25 mouse cellular contexts compared by ENCODE assay signal in genomic region chr9:110757816-110758215, GRCm38 (mm10). TPM values are rescaled to one million over a fixed set of nuclear protein-coding genes. Genes with fewer than 3 reads are reported as not detected.
A peak's percentile ranks its signal among the peaks of the same experiment; 100 is the strongest.
DNase-seq lines count a peak whose midpoint lies in the region; ATAC-seq lines count a peak whose summit lies in the region.
"Had no signal": no experiment of that assay in that cellular context is flagged by ENCODE, and none has a peak within 500 bp of the region (broad histone marks: within the 10 kb centered on the region; RNA-seq: fewer than 3 reads in every experiment).

No protein-coding gene starts in this region.

- H3K9me3 ChIP-seq in heart, embryonic 13.5 days, result no peaks in the 10 kb centered on the region
- no peaks in the 10 kb centered on the region for H3K9me3 ChIP-seq in midbrain, embryonic 11.5 days (ENCODE audit: control insufficient read depth, low read length)
- no peaks in the 10 kb centered on the region for H3K9me3 ChIP-seq in midbrain, embryonic 14.5 days (ENCODE audit: control insufficient read depth, low read length)
- H3K9me3 ChIP-seq: embryonic facial prominence, embryonic 13.5 days; forebrain, embryonic 10.5 days; forebrain, embryonic 15.5 days; G1E; heart, embryonic 12.5 days had no signal

- H3K27me3 ChIP-seq in heart, embryonic 13.5 days (replicated peaks), result no peaks in the 10 kb centered on the region
- no peaks in the 10 kb centered on the region for H3K27me3 ChIP-seq in midbrain, embryonic 11.5 days (ENCODE audit: control insufficient read depth, insufficient read depth, low read length)
- no peaks in the 10 kb centered on the region for H3K27me3 ChIP-seq in midbrain, embryonic 14.5 days (ENCODE audit: control insufficient read depth, insufficient read depth, low read length)
- H3K27me3 ChIP-seq: embryonic facial prominence, embryonic 13.5 days; forebrain, embryonic 15.5 days; heart, embryonic 12.5 days had no signal

- no peak overlapping the region for H3K4me3 ChIP-seq in heart, embryonic 13.5 days
- no peak overlapping the region for H3K4me3 ChIP-seq in midbrain, embryonic 11.5 days (ENCODE audit: low read depth, low read length)
- H3K4me3 ChIP-seq in midbrain, embryonic 14.5 days (replicated peaks; ENCODE audit: low read depth, low read length), result no peak overlapping the region
- H3K4me3 ChIP-seq: embryonic facial prominence, embryonic 13.5 days; erythroblast, embryonic 14.5 days; forebrain, embryonic 10.5 days; forebrain, embryonic 15.5 days; heart, embryonic 12.5 days had no signal

- no peak overlapping the region for H3K4me2 ChIP-seq in heart, embryonic 13.5 days
- H3K4me2 ChIP-seq in midbrain, embryonic 11.5 days, result no peak overlapping the region
- H3K4me2 ChIP-seq in midbrain, embryonic 14.5 days (ENCODE audit: low read length), result no peak overlapping the region
- H3K4me2 ChIP-seq: embryonic facial prominence, embryonic 13.5 days; forebrain, embryonic 15.5 days; heart, embryonic 12.5 days; hindbrain, embryonic 14.5 days had no signal

- no peaks in the 10 kb centered on the region for H3K36me3 ChIP-seq in heart, embryonic 13.5 days
- H3K36me3 ChIP-seq in midbrain, embryonic 11.5 days (ENCODE audit: control insufficient read depth, insufficient read depth, low read length), result no peaks in the 10 kb centered on the region
- H3K36me3 ChIP-seq in midbrain, embryonic 14.5 days (ENCODE audit: control insufficient read depth, insufficient read depth, low read length), result no peaks in the 10 kb centered on the region
- H3K36me3 ChIP-seq: embryonic facial prominence, embryonic 13.5 days; forebrain, embryonic 10.5 days; forebrain, embryonic 15.5 days; G1E; heart, embryonic 12.5 days had no signal

- H3K4me1 ChIP-seq in heart, embryonic 13.5 days, result peaks cover 38% of the 10 kb centered on the region
- 0 out of 2 replicates have a peak, but pooled peaks cover 2% of the 10 kb centered on the region for H3K4me1 ChIP-seq in midbrain, embryonic 11.5 days (ENCODE audit: control insufficient read depth, insufficient read depth, low read length)
- no peaks in the 10 kb centered on the region for H3K4me1 ChIP-seq in midbrain, embryonic 14.5 days (ENCODE audit: control insufficient read depth, insufficient read depth, low read length)
- H3K4me1 ChIP-seq: forebrain, embryonic 15.5 days had no signal

- WGBS in heart, embryonic 13.5 days, result 66% methylated on average over 5 of the region's 5 CpGs
- WGBS in midbrain, embryonic 11.5 days, result 87% methylated on average over 5 of the region's 5 CpGs
- WGBS in midbrain, embryonic 14.5 days, result 84% methylated on average over 5 of the region's 5 CpGs

- H3K27ac ChIP-seq in heart, embryonic 13.5 days (replicated peaks), result no peak overlapping the region
- no peak overlapping the region for H3K27ac ChIP-seq in midbrain, embryonic 11.5 days (ENCODE audit: low read depth, low read length)
- H3K27ac ChIP-seq in midbrain, embryonic 14.5 days (replicated peaks; ENCODE audit: low read depth, low read length), result no peak overlapping the region
- H3K27ac ChIP-seq: embryonic facial prominence, embryonic 13.5 days; forebrain, embryonic 10.5 days; forebrain, embryonic 15.5 days; hindbrain, embryonic 14.5 days had no signal

- intact Hi-C loops in heart, postnatal 10 days (cut with DNase I), result loop anchor here (2.0 kb wide), 1 partner anchor 23 kb away; no protein-coding TSS in a partner anchor

- no peak for ATAC-seq in heart, embryonic 13.5 days (ENCODE audit: extremely low read depth, insufficient number of reproducible peaks, low FRiP score, low TSS enrichment)
- ATAC-seq in midbrain, embryonic 11.5 days (ENCODE audit: low FRiP score), result no peak
- ATAC-seq in midbrain, embryonic 14.5 days (ENCODE audit: low FRiP score, low TSS enrichment), result no peak
- no peak for ATAC-seq in megakaryocyte progenitor cell, adult 5-6 weeks (replicated peaks; ENCODE audit: poor library complexity)
- ATAC-seq: CD4-positive, CD25-positive, alpha-beta regulatory T cell, adult 4 months; forebrain, embryonic 15.5 days; intestine, embryonic 16.5 days had no signal

- DNase-seq in cerebellum, postnatal 10 days, result peak; percentile 35 to 54
- no peak for DNase-seq in cerebellum, postnatal 25 days
- no peak for DNase-seq in heart, postnatal 10 days
- peak; percentile 37 for DNase-seq in midbrain, embryonic 11.5 days (ENCODE audit: low spot score, missing footprints)
- DNase-seq in midbrain, embryonic 14.5 days, result no peak
- DNase-seq: adrenal gland, adult 8-10 months; adrenal gland, postnatal 36 days; B cell, adult 2 months had no signal

- H3K9ac ChIP-seq in heart, embryonic 13.5 days, result peak overlapping the region; percentile 47
- H3K9ac ChIP-seq in midbrain, embryonic 11.5 days (ENCODE audit: low read length), result no peak overlapping the region
- H3K9ac ChIP-seq in midbrain, embryonic 14.5 days (replicated peaks; ENCODE audit: low read length), result no peak overlapping the region
- H3K9ac ChIP-seq: embryonic facial prominence, embryonic 13.5 days; forebrain, embryonic 15.5 days; heart, embryonic 12.5 days; hindbrain, embryonic 14.5 days had no signal

RNA-seq across cellular contexts. Expression of gene Pth1r, which starts 10.9 kb away (rescaled TPM):
- polyA plus RNA-seq in heart, embryonic 13.5 days (2015; fragmentation: Nextera tagmentation; extraction: Ambion mirVana), result 31.2 and 33.3 TPM in 2 replicates
- 10 to 100 TPM; 11.5 to 13.4 TPM for total RNA-seq in heart, postnatal 10 days (2021)
- 17.0 and 20.3 TPM in 2 replicates for polyA plus RNA-seq in midbrain, embryonic 11.5 days (2014; fragmentation: Nextera tagmentation; extraction: Ambion mirVana)
- 5.8 and 9.3 TPM in 2 replicates for polyA plus RNA-seq in midbrain, embryonic 14.5 days (2014; fragmentation: Nextera tagmentation; extraction: Ambion mirVana)
- total RNA-seq in megakaryocyte progenitor cell, adult 5-6 weeks (2015), result 0.15 TPM in 1 of 2 replicates, not detected in the other
- total RNA-seq in megakaryocyte progenitor cell, adult 5-6 weeks (2017), result 0.92 TPM in 1 of 2 replicates, not detected in the other
- total RNA-seq: G1E; hematopoietic stem cell, adult 5-6 weeks had no signal
- polyA plus RNA-seq: CD4-positive, CD25-positive, alpha-beta regulatory T cell, adult 4 months; erythroblast, embryonic 14.5 days had no signal

RNA-seq across cellular contexts. Expression of gene Myl3, which starts 16.2 kb away (rescaled TPM):
- 3,771 and 4,285 TPM in 2 replicates for polyA plus RNA-seq in heart, embryonic 13.5 days (2015; fragmentation: Nextera tagmentation; extraction: Ambion mirVana)
- total RNA-seq in heart, postnatal 10 days (2021), result over 10,000 TPM; 11,120 to 11,825 TPM
- polyA plus RNA-seq in midbrain, embryonic 11.5 days (2014; fragmentation: Nextera tagmentation; extraction: Ambion mirVana), result 0.48 and 0.63 TPM in 2 replicates
- polyA plus RNA-seq in midbrain, embryonic 14.5 days (2014; fragmentation: Nextera tagmentation; extraction: Ambion mirVana), result 0.25 TPM in 1 of 2 replicates, not detected in the other
- total RNA-seq in megakaryocyte progenitor cell, adult 5-6 weeks (2015), result not detected in 2 replicates
- not detected in 2 replicates for total RNA-seq in megakaryocyte progenitor cell, adult 5-6 weeks (2017)
- total RNA-seq: G1E; hematopoietic stem cell, adult 5-6 weeks had no signal
- polyA plus RNA-seq: CD4-positive, CD25-positive, alpha-beta regulatory T cell, adult 4 months; erythroblast, embryonic 14.5 days; G1E had no signal

RNA-seq across cellular contexts. Expression of gene Prss42, which starts 40.1 kb away (rescaled TPM):
- polyA plus RNA-seq in heart, embryonic 13.5 days (2015; fragmentation: Nextera tagmentation; extraction: Ambion mirVana), result 0.11 TPM in 1 of 2 replicates, not detected in the other
- total RNA-seq in heart, postnatal 10 days (2021), result not detected
- polyA plus RNA-seq in midbrain, embryonic 11.5 days (2014; fragmentation: Nextera tagmentation; extraction: Ambion mirVana), result not detected in 2 replicates
- not detected in 2 replicates for polyA plus RNA-seq in midbrain, embryonic 14.5 days (2014; fragmentation: Nextera tagmentation; extraction: Ambion mirVana)
- total RNA-seq in megakaryocyte progenitor cell, adult 5-6 weeks (2015), result not detected in 2 replicates
- not detected in 2 replicates for total RNA-seq in megakaryocyte progenitor cell, adult 5-6 weeks (2017)
- total RNA-seq: adrenal gland, adult 8-10 months; adrenal gland, postnatal 36 days; gastrocnemius, adult 8-10 months; gastrocnemius, postnatal 36 days; hematopoietic stem cell, adult 5-6 weeks had no signal
- polyA plus RNA-seq: CD4-positive, CD25-positive, alpha-beta regulatory T cell, adult 4 months; cerebellum, adult 2 months; cortical plate, adult 2 months; embryonic facial prominence, embryonic 13.5 days; erythroblast, embryonic 14.5 days; forebrain, embryonic 10.5 days; forebrain, embryonic 15.5 days; heart, postnatal 0 days; hindbrain, embryonic 14.5 days; intestine, embryonic 16.5 days had no signal

RNA-seq across cellular contexts. Expression of gene Prss44, which starts 56.0 kb away (rescaled TPM):
- polyA plus RNA-seq in heart, embryonic 13.5 days (2015; fragmentation: Nextera tagmentation; extraction: Ambion mirVana), result not detected in 2 replicates
- not detected for total RNA-seq in heart, postnatal 10 days (2021)
- polyA plus RNA-seq in midbrain, embryonic 11.5 days (2014; fragmentation: Nextera tagmentation; extraction: Ambion mirVana), result not detected in 2 replicates
- polyA plus RNA-seq in midbrain, embryonic 14.5 days (2014; fragmentation: Nextera tagmentation; extraction: Ambion mirVana), result not detected in 2 replicates
- not detected in 2 replicates for total RNA-seq in megakaryocyte progenitor cell, adult 5-6 weeks (2015)
- not detected in 2 replicates for total RNA-seq in megakaryocyte progenitor cell, adult 5-6 weeks (2017)
- total RNA-seq: adrenal gland, adult 8-10 months; adrenal gland, postnatal 36 days; gastrocnemius, adult 8-10 months; gastrocnemius, postnatal 36 days; hematopoietic stem cell, adult 5-6 weeks had no signal
- polyA plus RNA-seq: CD4-positive, CD25-positive, alpha-beta regulatory T cell, adult 4 months; cerebellum, adult 2 months; cortical plate, adult 2 months; embryonic facial prominence, embryonic 13.5 days; forebrain, embryonic 10.5 days; forebrain, embryonic 15.5 days; G1E; heart, embryonic 12.5 days; heart, postnatal 0 days; hindbrain, embryonic 14.5 days; intestine, embryonic 16.5 days had no signal

Comparison
In these comparisons a context has a peak if more than half of its experiments do, and no peak if none do; other contexts are left out.
1. DNase-seq: peak in cerebellum, postnatal 10 days (2 of 2) and midbrain, embryonic 11.5 days (single experiment); none in cerebellum, postnatal 25 days (0 of 2), heart, postnatal 10 days (0 of 2) and midbrain, embryonic 14.5 days (single experiment).
2. RNA of gene Myl3, which starts 16.2 kb away (polyA plus RNA-seq): 3,771 to 4,285 TPM in heart, embryonic 13.5 days; 0.48 to 0.63 TPM in midbrain, embryonic 11.5 days and 0.25 TPM in midbrain, embryonic 14.5 days; every median in the first group is over 1,000 times any median in the second.